Comparison of ENCODE assay signal across 20 mouse cellular contexts in genomic region chr7:127660882-127661281, GRCm38 (mm10). TPM values are rescaled to one million over a fixed set of nuclear protein-coding genes. Genes with fewer than 3 reads are reported as not detected.
DNase-seq lines count a peak whose midpoint lies in the region; ATAC-seq and TF ChIP-seq lines count a peak whose summit lies in the region.
"Had no signal": no experiment of that assay in that cellular context is flagged by ENCODE, and none has a peak within 500 bp of the region (broad histone marks: within the 10 kb centered on the region; RNA-seq: fewer than 3 reads in every experiment).

No protein-coding gene starts in this region.

- H3K27ac ChIP-seq in kidney, adult 2 months (ENCODE audit: insufficient read depth, low read depth, low read length), result no peak overlapping the region
- no peak overlapping the region for H3K27ac ChIP-seq in kidney, embryonic 15.5 days
- H3K27ac ChIP-seq in midbrain, postnatal 0 days (ENCODE audit: low read depth, low read length), result no peak overlapping the region
- no peak overlapping the region for H3K27ac ChIP-seq in midbrain, embryonic 16.5 days (ENCODE audit: low read length)
- H3K27ac ChIP-seq: forebrain, embryonic 12.5 days; heart, embryonic 15.5 days; limb, embryonic 15.5 days; neural tube, embryonic 12.5 days had no signal

- no peak for ATAC-seq in kidney, embryonic 15.5 days (replicated peaks; ENCODE audit: low FRiP score)
- ATAC-seq in midbrain, postnatal 0 days (ENCODE audit: low FRiP score), result no peak
- no peak for ATAC-seq in midbrain, embryonic 16.5 days
- no peak for ATAC-seq in Patski

- H3K27me3 ChIP-seq in kidney, adult 2 months (replicated peaks; ENCODE audit: control insufficient read depth, insufficient read depth, low read length), result no peaks in the 10 kb centered on the region
- no peaks in the 10 kb centered on the region for H3K27me3 ChIP-seq in kidney, embryonic 15.5 days
- no peaks in the 10 kb centered on the region for H3K27me3 ChIP-seq in midbrain, postnatal 0 days (ENCODE audit: insufficient read depth, low read length)
- H3K27me3 ChIP-seq in midbrain, embryonic 16.5 days (ENCODE audit: control insufficient read depth, insufficient read depth, low read depth, low read length), result no peaks in the 10 kb centered on the region
- H3K27me3 ChIP-seq in Patski, result no peaks in the 10 kb centered on the region
- H3K27me3 ChIP-seq: forebrain, embryonic 12.5 days; heart, embryonic 15.5 days; limb, embryonic 15.5 days; neural tube, embryonic 12.5 days had no signal

- POLR2A ChIA-PET in Patski (lab: Charles Lee), result no interaction called here

- no peaks in the 10 kb centered on the region for H3K36me3 ChIP-seq in kidney, adult 2 months (ENCODE audit: control insufficient read depth, insufficient read depth, low read length)
- peaks cover 14% of the 10 kb centered on the region for H3K36me3 ChIP-seq in kidney, embryonic 15.5 days
- H3K36me3 ChIP-seq in midbrain, postnatal 0 days (ENCODE audit: insufficient read depth, low read length), result peaks cover 33% of the 10 kb centered on the region
- H3K36me3 ChIP-seq in midbrain, embryonic 16.5 days (ENCODE audit: control insufficient read depth, insufficient read depth, low read length), result peaks cover 12% of the 10 kb centered on the region

- TF ChIP-seq CTCF in kidney, adult 2 months (conservative IDR thresholded peaks at IDR 0.05; ENCODE audit: insufficient read depth, insufficient read length, low read depth, low read length), result 0 out of 2 replicates have a peak, but pooled peaks have one; percentile 8
- peak; percentile 38 for TF ChIP-seq CTCF in midbrain, postnatal 0 days (IDR thresholded peaks at IDR 0.05)
- peak; percentile 57 for TF ChIP-seq CTCF in Patski (IDR thresholded peaks at IDR 0.05)

- H3K4me1 ChIP-seq in kidney, adult 2 months (ENCODE audit: control insufficient read depth, insufficient read depth, low read length), result 0 out of 2 replicates have a peak, but pooled peaks cover 4% of the 10 kb centered on the region
- no peaks in the 10 kb centered on the region for H3K4me1 ChIP-seq in kidney, embryonic 15.5 days
- no peaks in the 10 kb centered on the region for H3K4me1 ChIP-seq in midbrain, postnatal 0 days (ENCODE audit: insufficient read depth, low read length)
- no peaks in the 10 kb centered on the region for H3K4me1 ChIP-seq in midbrain, embryonic 16.5 days (ENCODE audit: control insufficient read depth, insufficient read depth, low read length)
- H3K4me1 ChIP-seq: forebrain, embryonic 12.5 days; heart, embryonic 15.5 days; limb, embryonic 15.5 days; neural tube, embryonic 12.5 days had no signal

- no peak overlapping the region for H3K9ac ChIP-seq in kidney, embryonic 15.5 days
- no peak overlapping the region for H3K9ac ChIP-seq in midbrain, postnatal 0 days (replicated peaks; ENCODE audit: low read length, poor library complexity, severe bottlenecking)
- no peak overlapping the region for H3K9ac ChIP-seq in midbrain, embryonic 16.5 days (ENCODE audit: low read depth, low read length)
- H3K9ac ChIP-seq: forebrain, embryonic 12.5 days; heart, embryonic 15.5 days; limb, embryonic 15.5 days; neural tube, embryonic 12.5 days had no signal

- no peak for DNase-seq in kidney, adult 2 months
- DNase-seq in midbrain, postnatal 0 days (ENCODE audit: low spot score), result no peak
- DNase-seq in Patski (ENCODE audit: low read depth, low spot score), result no peak
- DNase-seq in frontal cortex, postnatal 36 days (ENCODE audit: low spot score in 2 of 2), result no peak
- no peak for DNase-seq in neural tube, embryonic 10.5 days (ENCODE audit: extremely low spot score, low spot score)
- DNase-seq: adrenal gland, postnatal 10 days; cerebellum, adult 9-11 months; gastrocnemius, postnatal 10 days; heart, adult 18-20 months; kidney, adult 9 months; lung, adult 2 months; thymus, adult 18-20 months; thymus, postnatal 4 days had no signal

- CTCF ChIA-PET in Patski (lab: Charles Lee), result no interaction called here

- H3K9me3 ChIP-seq in kidney, embryonic 15.5 days (replicated peaks), result no peaks in the 10 kb centered on the region
- H3K9me3 ChIP-seq in midbrain, postnatal 0 days (ENCODE audit: low read length), result no peaks in the 10 kb centered on the region
- H3K9me3 ChIP-seq in midbrain, embryonic 16.5 days (replicated peaks; ENCODE audit: control insufficient read depth, low read length, poor library complexity, severe bottlenecking), result no peaks in the 10 kb centered on the region
- H3K9me3 ChIP-seq: forebrain, embryonic 12.5 days; heart, embryonic 15.5 days; limb, embryonic 15.5 days; neural tube, embryonic 12.5 days had no signal

- H3K4me2 ChIP-seq in kidney, embryonic 15.5 days, result no peak overlapping the region
- H3K4me2 ChIP-seq in midbrain, postnatal 0 days (ENCODE audit: low read depth, low read length, poor library complexity, severe bottlenecking), result no peak overlapping the region
- no peak overlapping the region for H3K4me2 ChIP-seq in midbrain, embryonic 16.5 days (ENCODE audit: low read length)
- H3K4me2 ChIP-seq: forebrain, embryonic 12.5 days; heart, embryonic 15.5 days; limb, embryonic 15.5 days; neural tube, embryonic 12.5 days had no signal

- in situ Hi-C loops in Patski (cut with MboI; ENCODE audit: low pct_unique_long_range_greater_than_20kb), result loop anchor here (5.0 to 25.0 kb wide), 2 partner anchors 81 to 551 kb away; partner anchors contain the start of genes Cox6a2 and Fbxl19

- no peak overlapping the region for H3K4me3 ChIP-seq in kidney, adult 2 months (ENCODE audit: insufficient read depth, low read depth, low read length)
- no peak overlapping the region for H3K4me3 ChIP-seq in kidney, embryonic 15.5 days (replicated peaks)
- H3K4me3 ChIP-seq in midbrain, postnatal 0 days (ENCODE audit: low read depth, low read length), result no peak overlapping the region
- H3K4me3 ChIP-seq in midbrain, embryonic 16.5 days (ENCODE audit: low read depth, low read length), result no peak overlapping the region
- H3K4me3 ChIP-seq: forebrain, embryonic 12.5 days; heart, embryonic 15.5 days; limb, embryonic 15.5 days; neural tube, embryonic 12.5 days had no signal

- 92% methylated on average over 3 of the region's 3 CpGs for WGBS in kidney, adult 2 months
- 91% methylated on average over 3 of the region's 3 CpGs for WGBS in kidney, embryonic 15.5 days
- WGBS in midbrain, postnatal 0 days, result 91% methylated on average over 3 of the region's 3 CpGs
- WGBS in midbrain, embryonic 16.5 days, result 87% methylated on average over 3 of the region's 3 CpGs

- TF ChIP-seq POLR2A in kidney, adult 2 months (IDR thresholded peaks at IDR 0.05; ENCODE audit: low read depth, low read length), result no peak

RNA-seq across cellular contexts. Expression of gene Zfp629, which starts 45.3 kb away (rescaled TPM):
- polyA plus RNA-seq in kidney, adult 2 months (2012; rRNA removed), result 12.3 and 16.9 TPM in 2 replicates
- polyA plus RNA-seq in kidney, embryonic 15.5 days (2015; fragmentation: Nextera tagmentation; extraction: Ambion mirVana), result 17.2 and 18.9 TPM in 2 replicates
- total RNA-seq in midbrain, postnatal 0 days (2014; rRNA removed), result 36.1 and 42.6 TPM in 2 replicates
- 15.1 and 15.5 TPM in 2 replicates for polyA plus RNA-seq in midbrain, postnatal 0 days (2015; fragmentation: Nextera tagmentation; extraction: Ambion mirVana)
- 18.3 and 22.4 TPM in 2 replicates for polyA plus RNA-seq in midbrain, embryonic 16.5 days (2015; fragmentation: Nextera tagmentation; extraction: Ambion mirVana)
- polyA plus RNA-seq in Patski (2021), result 20.6 TPM

RNA-seq across cellular contexts. Expression of gene Bcl7c, which starts 47.9 kb away (rescaled TPM):
- polyA plus RNA-seq in kidney, adult 2 months (2012; rRNA removed), result 24.5 and 25.9 TPM in 2 replicates
- 64.2 and 66.8 TPM in 2 replicates for polyA plus RNA-seq in kidney, embryonic 15.5 days (2015; fragmentation: Nextera tagmentation; extraction: Ambion mirVana)
- total RNA-seq in midbrain, postnatal 0 days (2014; rRNA removed), result 115 and 131 TPM in 2 replicates
- polyA plus RNA-seq in midbrain, postnatal 0 days (2015; fragmentation: Nextera tagmentation; extraction: Ambion mirVana), result 41.3 and 49.2 TPM in 2 replicates
- 41.7 and 43.2 TPM in 2 replicates for polyA plus RNA-seq in midbrain, embryonic 16.5 days (2015; fragmentation: Nextera tagmentation; extraction: Ambion mirVana)
- 53.6 TPM for polyA plus RNA-seq in Patski (2021)

RNA-seq across cellular contexts. Expression of gene Ctf1, which starts 51.7 kb away (rescaled TPM):
- 19.4 and 20.6 TPM in 2 replicates for polyA plus RNA-seq in kidney, adult 2 months (2012; rRNA removed)
- polyA plus RNA-seq in kidney, embryonic 15.5 days (2015; fragmentation: Nextera tagmentation; extraction: Ambion mirVana), result 15.3 and 16.5 TPM in 2 replicates
- total RNA-seq in midbrain, postnatal 0 days (2014; rRNA removed), result 5.5 and 5.6 TPM in 2 replicates
- polyA plus RNA-seq in midbrain, postnatal 0 days (2015; fragmentation: Nextera tagmentation; extraction: Ambion mirVana), result 3.2 and 3.8 TPM in 2 replicates
- 3.2 and 3.3 TPM in 2 replicates for polyA plus RNA-seq in midbrain, embryonic 16.5 days (2015; fragmentation: Nextera tagmentation; extraction: Ambion mirVana)
- polyA plus RNA-seq in Patski (2021), result 10.8 TPM
- total RNA-seq: monocyte, adult 5-6 weeks had no signal
